Mouse (Mus musculus) CH12.LX (cell line): ENCODE measurements around the gene Cngb1.

ENCODE experiments used
- CHD2 ChIP-seq: IDR thresholded peaks from 2 replicates; pipeline ENCODE4 v1.6.1; 2011; ENCODE audit warnings: low read length, improper control_type of control experiment
- E2F4 ChIP-seq: IDR thresholded peaks from 2 replicates; pipeline ENCODE4 v1.6.1; 2011; ENCODE audit warnings: low read depth, low read length, improper control_type of control experiment; ENCODE audit not compliant: insufficient replicate concordance
- EP300 ChIP-seq: IDR thresholded peaks from 2 replicates; pipeline ENCODE4 v1.6.1; 2011; ENCODE audit warnings: low read length, improper control_type of control experiment
- ETS1 ChIP-seq: conservative IDR thresholded peaks from 2 replicates; pipeline ENCODE4 v1.6.1; 2012; ENCODE audit warnings: low read depth, mild to moderate bottlenecking, inconsistent platforms, low read length, improper control_type of control experiment, moderate library complexity
- GABPA ChIP-seq: IDR thresholded peaks from 2 replicates; pipeline ENCODE4 v1.6.1; 2012; ENCODE audit warnings: low read depth, low read length, improper control_type of control experiment, inconsistent platforms; ENCODE audit not compliant: insufficient replicate concordance
- POLR2A ChIP-seq: IDR thresholded peaks from 2 replicates; pipeline ENCODE4 v1.6.1; 2011; ENCODE audit warnings: low read depth, mild to moderate bottlenecking, improper control_type of control experiment, low read length
- POLR2AphosphoS2 ChIP-seq: IDR thresholded peaks from 2 replicates; pipeline ENCODE4 v1.6.1; 2011; ENCODE audit warnings: low read depth, low read length, improper control_type of control experiment
- ZC3H11A ChIP-seq: IDR thresholded peaks from 2 replicates; pipeline ENCODE4 v1.6.1; 2012; ENCODE audit warnings: low read depth, mild to moderate bottlenecking, inconsistent platforms, low read length, improper control_type of control experiment
- ZKSCAN1 ChIP-seq: IDR thresholded peaks from 2 replicates; pipeline ENCODE4 v1.6.1; 2012; ENCODE audit warnings: low read depth, inconsistent platforms, low read length, improper control_type of control experiment, borderline replicate concordance

GRCm38 (mm10) chr8:95320224-95321139 lies 14.1 kb upstream of the Cngb1 start:
- TF ChIP-seq ZC3H11A (no peak), POLR2A (no peak), EP300 (no peak), GABPA (no peak), CHD2 (no peak), E2F4 (no peak), POLR2AphosphoS2 (no peak), ZKSCAN1 (no peak), ETS1 (no peak)
